Mouse (Mus musculus) myocyte (in vitro differentiated cells): ENCODE measurements around the gene Glrb.

Experiments used
- CEBPB ChIP-seq: IDR thresholded peaks from 2 replicates; pipeline ENCODE4 v1.6.1; 2011; ENCODE audit warnings: mild to moderate bottlenecking, moderate library complexity; ENCODE audit not compliant: poor library complexity, insufficient read depth, severe bottlenecking
- E2F4 ChIP-seq: IDR thresholded peaks from one replicate; pipeline ENCODE4 v1.6.1; 2011; ENCODE audit warnings: mild to moderate bottlenecking, control low read depth, moderate library complexity; ENCODE audit not compliant: insufficient read depth
- MAX ChIP-seq: IDR thresholded peaks from one replicate; pipeline ENCODE4 v1.6.1; 2011; ENCODE audit warnings: low read depth, mild to moderate bottlenecking, control low read depth
- MYOG ChIP-seq, 3 experiments: IDR thresholded peaks; one replicate each; pipeline ENCODE4 v1.6.1; 2011; ENCODE audit warnings: control low read depth in 2 of 3, low read depth in 2 of 3, mild to moderate bottlenecking in 2 of 3; ENCODE audit not compliant: insufficient read length in 2 of 3, control insufficient read depth in 1 of 3, insufficient read depth in 1 of 3
- POLR2A ChIP-seq: IDR thresholded peaks from one replicate; pipeline ENCODE4 v1.6.1; 2011; ENCODE audit warnings: low read depth, mild to moderate bottlenecking, control low read depth, moderate library complexity; ENCODE audit not compliant: insufficient read length
- TCF12 ChIP-seq: IDR thresholded peaks from one replicate; pipeline ENCODE4 v1.6.1; 2011; ENCODE audit warnings: mild to moderate bottlenecking, control low read depth; ENCODE audit not compliant: poor library complexity, insufficient read depth, severe bottlenecking
- TCF3 ChIP-seq: IDR thresholded peaks from one replicate; pipeline ENCODE4 v1.6.1; 2011; ENCODE audit warnings: low read depth, control low read depth; ENCODE audit not compliant: insufficient read length
- USF1 ChIP-seq: IDR thresholded peaks from one replicate; pipeline ENCODE4 v1.6.1; 2011; ENCODE audit warnings: low read depth, mild to moderate bottlenecking, control low read depth, moderate library complexity

DNA sequence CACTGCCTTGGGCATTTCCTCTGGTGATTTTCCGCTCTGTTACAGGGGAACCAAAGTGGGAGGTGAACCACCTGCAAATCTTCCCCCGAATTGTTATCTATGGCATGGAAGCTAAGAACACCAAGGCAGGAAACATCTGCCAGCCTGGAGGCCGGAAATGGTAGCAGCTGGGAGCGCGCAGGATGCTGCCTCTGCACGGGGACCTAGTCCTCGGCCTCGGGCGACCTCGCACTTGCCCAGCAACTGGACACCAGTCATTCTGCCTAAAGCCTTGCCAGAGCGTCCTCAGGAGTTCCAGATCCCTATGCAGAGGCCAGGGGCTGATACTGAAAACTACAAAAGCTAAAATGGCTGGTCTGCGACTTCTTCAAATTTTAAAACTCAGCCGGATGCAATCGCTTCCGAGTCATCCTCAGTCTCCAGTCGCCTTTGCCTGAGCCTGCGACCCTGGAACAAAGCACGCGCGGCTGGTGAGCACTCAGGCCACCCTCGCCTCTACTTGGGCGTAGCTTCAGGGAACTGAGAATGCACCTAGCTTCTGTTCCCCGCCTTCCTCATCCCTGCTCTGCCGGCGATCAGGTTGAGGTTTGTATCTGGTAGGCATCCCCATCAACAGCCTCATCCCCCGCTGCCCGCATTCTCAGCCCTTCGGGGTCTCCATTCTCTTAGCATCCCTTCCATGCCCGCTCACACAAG, 113.0 kb downstream of the Glrb start:
- TF ChIP-seq POLR2A (no peak), MYOG (IDR thresholded peaks at IDR 0.05; ENCODE audit: control insufficient read depth in 1 of 3, insufficient read depth in 1 of 3, insufficient read length in 2 of 3, low read depth in 2 of 3) (no peak), USF1 (no peak), TCF12 (no peak), CEBPB (no peak), MAX (no peak), E2F4 (no peak), TCF3 (no peak)
